Mouse (Mus musculus): ENCODE measurements around the gene Npr1.

The Npr1 gene

GRCm38 (mm10) chr3:90475831-90476611 lies 10.4 kb upstream of the Npr1 start, which contains the start of gene Ilf2:
TSS of gene Ilf2 (plus strand) at chr3:90476126.
- peak; percentile 97 for DNase-seq (ENCODE audit: low spot score)

GRCm38 (mm10) chr3:90475151-90475830 lies 9.6 kb upstream of the Npr1 start:
- no peak for DNase-seq (ENCODE audit: low spot score)

GRCm38 (mm10) chr3:90472213-90472612 lies 6.5 kb upstream of the Npr1 start:
- DNase-seq (ENCODE audit: low spot score) = no peak

GRCm38 (mm10) chr3:90467618-90468300 lies 2.1 kb upstream of the Npr1 start:
- DNase-seq (ENCODE audit: low spot score) = no peak

- DNase-seq (ENCODE audit: low spot score) = peak; percentile 55
These were observed 673 bp upstream of the Npr1 start for GRCm38 (mm10) chr3:90466311-90466766.

GRCm38 (mm10) chr3:90465081-90465685 lies 483 bp downstream of the Npr1 start:
- DNase-seq (ENCODE audit: low spot score) = no peak

GRCm38 (mm10) chr3:90464552-90465080 lies 1.1 kb downstream of the Npr1 start:
- DNase-seq (ENCODE audit: low spot score) = no peak

GRCm38 (mm10) chr3:90462579-90462978 lies 3.1 kb downstream of the Npr1 start:
- no peak for DNase-seq (ENCODE audit: low spot score)

GRCm38 (mm10) chr3:90461935-90462334 lies 3.7 kb downstream of the Npr1 start:
- DNase-seq (ENCODE audit: low spot score) = no peak

- no peak for DNase-seq (ENCODE audit: low spot score)
These were observed 5.4 kb downstream of the Npr1 start for GRCm38 (mm10) chr3:90460315-90460714.

GRCm38 (mm10) chr3:90459727-90460126 lies 5.9 kb downstream of the Npr1 start:
- DNase-seq (ENCODE audit: low spot score) = no peak

GRCm38 (mm10) chr3:90454931-90455330 lies 10.7 kb downstream of the Npr1 start:
- peak; percentile 59 for DNase-seq (ENCODE audit: low spot score)

GRCm38 (mm10) chr3:90451396-90452095 lies 14.1 kb downstream of the Npr1 start:
- no peak for DNase-seq (ENCODE audit: low spot score)

- no peak for DNase-seq (ENCODE audit: low spot score)
These were observed 14.8 kb downstream of the Npr1 start for GRCm38 (mm10) chr3:90450874-90451273.

GRCm38 (mm10) chr3:90448626-90449025 lies 17.0 kb downstream of the Npr1 start:
- DNase-seq (ENCODE audit: low spot score) = no peak

GRCm38 (mm10) chr3:90447123-90447494 lies 18.6 kb downstream of the Npr1 start:
- DNase-seq (ENCODE audit: low spot score) = no peak

- peak; percentile 84 for DNase-seq (ENCODE audit: low spot score)
These were observed 19.1 kb downstream of the Npr1 start for GRCm38 (mm10) chr3:90446389-90447122.

GRCm38 (mm10) chr3:90445417-90446200 lies 20.1 kb downstream of the Npr1 start:
- no peak for DNase-seq (ENCODE audit: low spot score)

GRCm38 (mm10) chr3:90443977-90444376 lies 21.7 kb downstream of the Npr1 start:
- no peak for DNase-seq (ENCODE audit: low spot score)

- DNase-seq (ENCODE audit: low spot score) = no peak
These were observed 24.9 kb downstream of the Npr1 start for GRCm38 (mm10) chr3:90440756-90441155.
